Mouse (Mus musculus): ENCODE results near the gene Atg4c.

DNA sequence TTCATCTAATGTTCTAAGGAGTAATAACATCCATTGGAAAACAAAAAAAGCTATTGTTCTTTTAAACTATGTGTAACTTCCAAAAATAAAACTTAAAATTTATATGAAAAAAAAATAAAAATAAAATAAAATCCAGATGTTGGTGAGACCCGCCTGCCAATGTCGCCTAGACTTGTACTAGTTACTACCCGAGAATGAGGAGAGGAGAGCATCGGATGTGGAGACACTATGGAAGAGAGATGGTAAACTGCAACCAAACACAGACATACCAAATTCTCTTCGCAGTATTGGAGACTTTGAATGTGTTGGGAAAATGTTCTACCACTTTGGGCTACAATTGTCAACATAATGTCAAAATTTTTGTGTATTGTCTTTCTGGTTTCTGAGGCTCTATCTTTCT is 32.8 kb upstream of the Atg4c start:
- no peak for TF ChIP-seq POLR2A (IDR thresholded peaks at IDR 0.05; ENCODE audit: extremely low read depth, insufficient read depth, low read length)
- TF ChIP-seq CTCF (IDR thresholded peaks at IDR 0.05; ENCODE audit: extremely low read depth, insufficient read depth, low read length), result no peak
